Mouse (Mus musculus) testis, adult 2 months (tissue): ENCODE measurements around the gene Fbxo11.
"Not testable (repeated sequence)": the region's sequence is repeated elsewhere in the genome, so short reads cannot be mapped to it uniquely, and the experiment has no call there.

Experiments
- CTCF ChIP-seq: fragments of 200-500 bp; IDR thresholded peaks from 2 replicates; pipeline ENCODE4 v1.5.1; 2012; ENCODE audit warnings: low read depth, mild to moderate bottlenecking, inconsistent platforms, low read length, moderate library complexity; ENCODE audit not compliant: control insufficient read depth, insufficient read depth, insufficient replicate concordance
- POLR2A ChIP-seq: fragments of 200-500 bp; IDR thresholded peaks from 2 replicates; pipeline ENCODE4 v1.6.1; 2012; ENCODE audit warnings: low read depth, mild to moderate bottlenecking, inconsistent platforms, low read length, moderate library complexity; ENCODE audit not compliant: control insufficient read depth

- TF ChIP-seq CTCF, POLR2A: not testable (repeated sequence)
Measured at GRCm38 (mm10) chr17:87971696-87972591, 93.1 kb downstream of the Fbxo11 start.
